Mouse (Mus musculus): ENCODE measurements around the gene Nav3. TPM values are rescaled to one million over a fixed set of nuclear protein-coding genes. Genes with fewer than 3 reads are reported as not detected.

Gene Nav3
- polyA plus RNA-seq, 1 experiment, result 46.6 TPM

DNA sequence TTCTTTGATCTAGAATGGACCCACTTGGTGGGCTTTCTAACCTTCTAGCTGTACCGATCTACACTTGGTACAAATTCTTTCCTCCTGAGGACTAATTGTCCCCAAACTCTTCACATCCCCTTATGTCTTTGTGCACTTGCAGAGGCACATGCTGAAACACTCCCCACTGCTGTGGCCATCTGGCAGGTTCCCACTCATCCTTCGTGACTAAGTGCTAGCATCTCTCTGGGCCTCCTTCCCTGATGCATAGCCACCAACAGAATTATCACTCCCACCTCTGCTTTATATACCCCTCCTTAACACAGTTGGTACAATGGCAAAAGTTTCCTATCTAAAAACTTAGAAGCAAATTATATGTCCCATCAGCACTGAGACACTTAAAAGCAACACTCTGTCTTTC is 15.6 kb downstream of the Nav3 start:
- peaks cover 4% of the 10 kb centered on the region; the same call in 1 of the 2 replicates for H3K4me1 ChIP-seq (ENCODE audit: control insufficient read depth, insufficient read depth, low read length)
- H3K27ac ChIP-seq (ENCODE audit: insufficient read depth, low read length), result no peak overlapping the region
- TF ChIP-seq CTCF (IDR thresholded peaks at IDR 0.05; ENCODE audit: extremely low read depth, insufficient read depth, low read length), result no peak
- no peak for TF ChIP-seq POLR2A (IDR thresholded peaks at IDR 0.05; ENCODE audit: extremely low read depth, insufficient read depth, low read length)
- no peak overlapping the region for H3K4me3 ChIP-seq (ENCODE audit: insufficient read depth, low read length)

DNA sequence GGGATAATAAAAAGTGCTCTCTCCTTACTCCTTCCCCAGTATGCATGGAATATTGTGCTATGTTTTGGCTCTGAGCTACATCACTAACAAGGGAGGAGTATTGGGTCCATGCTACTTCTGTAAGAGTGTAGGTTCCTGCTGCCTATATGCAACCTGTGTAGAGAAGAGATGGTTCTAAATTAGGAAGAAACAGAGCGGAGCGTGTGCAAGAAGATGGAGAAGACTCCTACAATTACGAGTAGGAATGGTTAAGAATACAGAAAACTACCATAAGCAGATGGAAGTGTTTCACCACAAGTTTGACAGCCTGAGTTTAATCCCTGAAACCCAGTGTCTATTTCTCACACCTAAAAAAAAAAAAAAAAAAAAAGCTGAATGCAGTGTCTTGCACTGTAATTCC is 24.9 kb downstream of the Nav3 start:
- TF ChIP-seq CTCF (IDR thresholded peaks at IDR 0.05; ENCODE audit: extremely low read depth, insufficient read depth, low read length) (no peak), POLR2A (IDR thresholded peaks at IDR 0.05; ENCODE audit: extremely low read depth, insufficient read depth, low read length) (no peak)
- no peak overlapping the region for H3K27ac ChIP-seq (ENCODE audit: insufficient read depth, low read length)
- no peak overlapping the region for H3K4me3 ChIP-seq (ENCODE audit: insufficient read depth, low read length)
- H3K4me1 ChIP-seq (ENCODE audit: control insufficient read depth, insufficient read depth, low read length), result peaks cover 8% of the 10 kb centered on the region; the same call in 1 of the 2 replicates

DNA sequence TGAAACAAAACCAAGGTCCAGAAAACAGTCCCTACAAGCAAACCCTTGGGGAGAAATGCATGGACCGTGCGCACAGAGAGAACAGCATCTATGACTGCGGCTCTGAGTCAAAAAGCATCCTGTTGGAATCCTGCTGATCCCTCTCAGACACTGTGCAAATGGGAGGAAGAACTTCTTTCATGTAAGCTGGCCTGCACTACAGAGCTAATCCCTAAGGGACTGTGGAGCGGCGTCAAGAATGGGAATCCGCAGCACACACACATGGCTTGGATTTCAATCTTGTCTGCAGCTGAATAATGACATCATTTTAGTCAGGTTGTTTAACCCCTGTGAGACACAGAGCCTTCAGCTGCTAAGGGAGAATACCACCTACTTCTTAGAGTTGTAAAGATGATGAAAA is 26.4 kb downstream of the Nav3 start:
- Histone ChIP-seq H3K27ac (ENCODE audit: insufficient read depth, low read length) (no peak overlapping the region), H3K4me3 (ENCODE audit: insufficient read depth, low read length) (no peak overlapping the region), H3K4me1 (ENCODE audit: control insufficient read depth, insufficient read depth, low read length) (peaks cover 8% of the 10 kb centered on the region; the same call in 1 of the 2 replicates)
- no peak for TF ChIP-seq POLR2A (IDR thresholded peaks at IDR 0.05; ENCODE audit: extremely low read depth, insufficient read depth, low read length)
- no peak for TF ChIP-seq CTCF (IDR thresholded peaks at IDR 0.05; ENCODE audit: extremely low read depth, insufficient read depth, low read length)

GRCm38 (mm10) chr10:110429052-110429451 is 27.0 kb downstream of the Nav3 start:
- H3K4me1 ChIP-seq (ENCODE audit: control insufficient read depth, insufficient read depth, low read length), result peaks cover 8% of the 10 kb centered on the region; the same call in 1 of the 2 replicates
- TF ChIP-seq POLR2A (IDR thresholded peaks at IDR 0.05; ENCODE audit: extremely low read depth, insufficient read depth, low read length), result no peak
- TF ChIP-seq CTCF (IDR thresholded peaks at IDR 0.05; ENCODE audit: extremely low read depth, insufficient read depth, low read length), result no peak
- H3K4me3 ChIP-seq (ENCODE audit: insufficient read depth, low read length), result no peak overlapping the region
- H3K27ac ChIP-seq (ENCODE audit: insufficient read depth, low read length), result no peak overlapping the region

GRCm38 (mm10) chr10:110421533-110421932 is 34.5 kb downstream of the Nav3 start:
- no peaks in the 10 kb centered on the region; the same call in 1 of the 2 replicates for H3K4me1 ChIP-seq (ENCODE audit: control insufficient read depth, insufficient read depth, low read length)
- TF ChIP-seq CTCF (IDR thresholded peaks at IDR 0.05; ENCODE audit: extremely low read depth, insufficient read depth, low read length) (no peak), POLR2A (IDR thresholded peaks at IDR 0.05; ENCODE audit: extremely low read depth, insufficient read depth, low read length) (no peak)
- no peak overlapping the region for H3K4me3 ChIP-seq (ENCODE audit: insufficient read depth, low read length)
- 0 out of 2 replicates have a peak overlapping the region, but pooled peaks have one; percentile 3 for H3K27ac ChIP-seq (ENCODE audit: insufficient read depth, low read length)

DNA sequence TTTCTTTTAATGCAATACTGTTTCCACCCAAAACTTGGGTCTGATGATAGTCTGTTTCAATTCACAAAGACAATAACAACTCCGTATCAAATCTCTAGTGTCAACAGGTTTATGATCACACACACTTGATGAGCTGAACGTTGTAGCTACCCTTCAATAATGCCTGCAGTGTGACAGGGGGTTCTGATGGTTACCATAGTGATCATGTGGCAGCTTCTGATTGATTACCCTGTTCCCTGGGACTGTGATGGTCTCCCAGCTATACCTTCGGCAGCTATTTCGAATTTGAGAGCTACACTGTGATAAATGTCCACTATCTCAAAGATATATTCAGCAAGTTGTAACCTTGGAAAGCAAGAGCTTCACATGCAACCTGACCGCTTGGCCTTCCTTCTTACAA is 39.0 kb downstream of the Nav3 start:
- Histone ChIP-seq H3K4me3 (ENCODE audit: insufficient read depth, low read length) (no peak overlapping the region), H3K27ac (ENCODE audit: insufficient read depth, low read length) (no peak overlapping the region), H3K4me1 (ENCODE audit: control insufficient read depth, insufficient read depth, low read length) (no peaks in the 10 kb centered on the region; the same call in 1 of the 2 replicates)
- no peak for TF ChIP-seq POLR2A (IDR thresholded peaks at IDR 0.05; ENCODE audit: extremely low read depth, insufficient read depth, low read length)
- no peak for TF ChIP-seq CTCF (IDR thresholded peaks at IDR 0.05; ENCODE audit: extremely low read depth, insufficient read depth, low read length)

GRCm38 (mm10) chr10:110415624-110416023 is 40.4 kb downstream of the Nav3 start:
- H3K4me1 ChIP-seq (ENCODE audit: control insufficient read depth, insufficient read depth, low read length), result no peaks in the 10 kb centered on the region; the same call in 1 of the 2 replicates
- no peak for TF ChIP-seq CTCF (IDR thresholded peaks at IDR 0.05; ENCODE audit: extremely low read depth, insufficient read depth, low read length)
- TF ChIP-seq POLR2A (IDR thresholded peaks at IDR 0.05; ENCODE audit: extremely low read depth, insufficient read depth, low read length), result no peak
- no peak overlapping the region for H3K4me3 ChIP-seq (ENCODE audit: insufficient read depth, low read length)
- H3K27ac ChIP-seq (ENCODE audit: insufficient read depth, low read length), result no peak overlapping the region

- Histone ChIP-seq H3K27ac (ENCODE audit: insufficient read depth, low read length) (no peak overlapping the region; the same call in 1 of the 2 replicates), H3K4me1 (ENCODE audit: control insufficient read depth, insufficient read depth, low read length) (no peaks in the 10 kb centered on the region; the same call in 1 of the 2 replicates), H3K4me3 (ENCODE audit: insufficient read depth, low read length) (no peak overlapping the region)
- TF ChIP-seq CTCF (IDR thresholded peaks at IDR 0.05; ENCODE audit: extremely low read depth, insufficient read depth, low read length) (no peak), POLR2A (IDR thresholded peaks at IDR 0.05; ENCODE audit: extremely low read depth, insufficient read depth, low read length) (no peak)
Measured at GRCm38 (mm10) chr10:110413281-110413897, 42.6 kb downstream of the Nav3 start.

DNA sequence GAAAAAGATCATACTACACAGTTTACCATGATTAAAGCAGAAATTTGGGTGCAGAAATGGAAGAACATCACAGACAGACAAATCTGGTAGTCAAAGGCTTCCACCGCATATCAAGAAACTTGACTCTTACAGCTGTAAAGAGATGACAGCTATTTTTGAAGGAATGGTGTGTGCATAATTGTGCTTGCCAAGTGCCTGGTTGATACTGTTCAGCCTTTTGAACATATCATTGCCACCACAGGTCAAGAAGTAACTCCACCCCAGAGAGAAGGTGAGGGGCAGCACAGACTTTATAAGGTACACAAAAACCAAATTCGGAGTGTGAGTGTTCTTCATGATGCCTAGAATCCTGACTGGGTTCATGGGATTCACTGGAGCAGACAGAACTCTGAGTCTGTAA is 53.1 kb downstream of the Nav3 start:
- H3K4me1 ChIP-seq (ENCODE audit: control insufficient read depth, insufficient read depth, low read length), result no peaks in the 10 kb centered on the region; the same call in 1 of the 2 replicates
- no peak for TF ChIP-seq POLR2A (IDR thresholded peaks at IDR 0.05; ENCODE audit: extremely low read depth, insufficient read depth, low read length)
- TF ChIP-seq CTCF (IDR thresholded peaks at IDR 0.05; ENCODE audit: extremely low read depth, insufficient read depth, low read length), result no peak
- H3K4me3 ChIP-seq (ENCODE audit: insufficient read depth, low read length), result no peak overlapping the region
- H3K27ac ChIP-seq (ENCODE audit: insufficient read depth, low read length), result no peak overlapping the region

DNA sequence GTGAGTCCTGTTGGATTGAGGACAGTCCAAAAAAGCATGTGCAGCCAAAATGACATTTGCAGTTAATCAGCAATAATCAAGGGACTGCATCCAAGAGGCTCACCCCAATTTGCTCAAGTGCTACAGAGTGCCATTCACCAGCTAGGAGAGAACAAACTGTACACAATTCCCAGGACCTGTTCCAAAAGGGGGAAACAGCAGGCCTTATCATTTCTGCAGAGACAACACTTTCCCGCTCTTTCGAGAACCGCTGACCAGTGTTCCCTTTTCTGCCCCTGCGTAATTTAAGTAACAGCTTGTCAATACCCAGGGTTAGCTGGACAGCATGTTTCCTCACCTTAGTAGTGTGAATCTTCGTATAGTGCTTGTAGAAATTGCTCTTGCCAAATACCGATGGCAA is 55.4 kb downstream of the Nav3 start:
- no peak overlapping the region for H3K27ac ChIP-seq (ENCODE audit: insufficient read depth, low read length)
- H3K4me1 ChIP-seq (ENCODE audit: control insufficient read depth, insufficient read depth, low read length), result no peaks in the 10 kb centered on the region; the same call in 1 of the 2 replicates
- no peak for TF ChIP-seq CTCF (IDR thresholded peaks at IDR 0.05; ENCODE audit: extremely low read depth, insufficient read depth, low read length)
- TF ChIP-seq POLR2A (IDR thresholded peaks at IDR 0.05; ENCODE audit: extremely low read depth, insufficient read depth, low read length), result no peak
- no peak overlapping the region for H3K4me3 ChIP-seq (ENCODE audit: insufficient read depth, low read length)
